Mouse (Mus musculus): ENCODE results near the gene Gm17364. TPM values are rescaled to one million over a fixed set of nuclear protein-coding genes. Genes with fewer than 3 reads are reported as not detected.

Gm17364 gene
- total RNA-seq, 2 experiments from 2014 or later, result not detected

Other genes starting within 250 kb of the Gm17364 start
- gene Mak, start 194.3 kb downstream of the Gm17364 start, total RNA-seq (2021), result not detected
- gene Gcm2, start 162.9 kb downstream of the Gm17364 start, total RNA-seq (2021), result not detected
- not detected for gene Sycp2l, start 159.7 kb downstream of the Gm17364 start, total RNA-seq (2021)
- gene Elovl2, start 53.6 kb downstream of the Gm17364 start, total RNA-seq (2021), result under 1 TPM; 0.32 to 0.38 TPM
- gene Smim13, start 24.1 kb downstream of the Gm17364 start, total RNA-seq (2021), result 10 to 100 TPM; 23.4 to 24.5 TPM
- 10 to 100 TPM; 15.1 to 17.4 TPM for gene Nedd9, start 213.4 kb upstream of the Gm17364 start, total RNA-seq (2021)

Measured in gastrocnemius, postnatal 10 days (tissue).